Mouse (Mus musculus): ENCODE results near the gene Zfp704. TPM values are rescaled to one million over a fixed set of nuclear protein-coding genes. Genes with fewer than 3 reads are reported as not detected.
"Not testable (repeated sequence)": the region's sequence is repeated elsewhere in the genome, so short reads cannot be mapped to it uniquely, and the experiment has no call there.

Zfp704 gene
- polyA plus RNA-seq, 1 experiment from 2014 or later: 14.7 TPM

DNA sequence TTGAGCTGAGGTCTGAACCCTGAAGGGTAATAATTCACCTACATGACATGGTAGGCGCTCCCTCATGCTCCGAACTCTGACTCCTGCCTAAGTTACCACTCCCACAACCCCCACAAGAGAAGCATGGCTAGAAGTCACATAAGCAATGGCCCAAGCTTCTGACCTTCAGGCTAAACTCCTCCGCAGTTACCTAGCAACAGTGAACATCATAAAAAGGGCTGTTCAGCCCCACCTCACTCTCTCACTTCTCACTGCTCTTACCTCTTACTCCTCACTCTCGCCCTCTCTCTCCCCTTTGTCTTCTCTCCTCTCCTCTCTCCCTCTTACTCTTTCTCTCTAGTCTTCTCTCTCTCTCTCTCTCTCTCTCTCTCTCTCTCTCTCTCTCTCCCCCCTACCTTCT is 40.2 kb downstream of the Zfp704 start:
- not testable (repeated sequence) for H3K4me2 ChIP-seq (replicated peaks); H3K4me3 ChIP-seq (replicated peaks; ENCODE audit: low read length); ATAC-seq (ENCODE audit: low FRiP score); H3K9ac ChIP-seq; DNase-seq (ENCODE audit: low spot score); H3K36me3 ChIP-seq (replicated peaks; ENCODE audit: control insufficient read depth, insufficient read depth); H3K27ac ChIP-seq; H3K27me3 ChIP-seq (ENCODE audit: control insufficient read depth, insufficient read depth, low read length); H3K9me3 ChIP-seq (ENCODE audit: control insufficient read depth, low read length)
- H3K4me1 ChIP-seq (replicated peaks; ENCODE audit: control insufficient read depth, insufficient read depth, low read length): peaks cover 12% of the 10 kb centered on the region
- WGBS: 96% methylated on average over 4 of the region's 4 CpGs

DNA sequence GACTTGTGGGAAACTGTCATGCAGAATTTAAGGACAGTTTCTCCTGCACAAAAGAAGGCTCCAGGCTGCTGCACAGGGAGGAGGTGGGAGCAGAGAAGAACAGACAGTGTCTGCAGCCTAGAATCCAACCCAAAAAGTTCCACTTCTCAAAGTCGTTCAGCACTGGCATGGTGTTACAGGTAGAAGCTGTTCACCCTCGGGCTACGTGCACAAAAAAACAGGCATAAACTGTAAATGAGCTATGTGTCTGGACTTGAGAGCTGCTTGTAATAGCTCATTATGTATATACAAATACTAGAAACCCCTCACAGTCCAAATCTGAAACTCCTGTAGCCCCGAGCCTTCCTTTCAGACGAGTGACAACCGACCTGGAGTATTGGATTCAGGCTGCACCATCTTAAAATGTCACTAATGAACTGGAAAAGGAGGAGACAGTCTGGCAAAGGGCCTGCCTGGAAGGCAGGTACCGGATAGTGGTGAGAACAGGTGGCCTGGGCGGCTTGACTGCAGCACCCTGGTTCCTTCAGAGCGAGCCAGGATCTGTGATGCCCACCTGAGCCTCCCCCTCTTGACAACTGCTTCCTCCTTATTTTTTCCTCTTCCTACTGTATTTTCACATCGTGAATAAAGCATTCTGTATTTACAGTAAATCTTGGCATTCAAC is 41.2 kb downstream of the Zfp704 start:
- H3K27me3 ChIP-seq (ENCODE audit: control insufficient read depth, insufficient read depth, low read length): no peaks in the 10 kb centered on the region
- DNase-seq (ENCODE audit: low spot score) (no peak), ATAC-seq (ENCODE audit: low FRiP score) (no peak)
- H3K27ac ChIP-seq: no peak overlapping the region
- H3K9me3 ChIP-seq (ENCODE audit: control insufficient read depth, low read length): no peaks in the 10 kb centered on the region
- H3K36me3 ChIP-seq (replicated peaks; ENCODE audit: control insufficient read depth, insufficient read depth): no peaks in the 10 kb centered on the region
- H3K4me1 ChIP-seq (replicated peaks; ENCODE audit: control insufficient read depth, insufficient read depth, low read length): peaks cover 4% of the 10 kb centered on the region; the same call in 1 of the 2 replicates
- 81% methylated on average over 10 of the region's 10 CpGs for WGBS
- no peak overlapping the region for H3K9ac ChIP-seq
- no peak overlapping the region for H3K4me2 ChIP-seq (replicated peaks)
- H3K4me3 ChIP-seq (replicated peaks; ENCODE audit: low read length): no peak overlapping the region

DNA sequence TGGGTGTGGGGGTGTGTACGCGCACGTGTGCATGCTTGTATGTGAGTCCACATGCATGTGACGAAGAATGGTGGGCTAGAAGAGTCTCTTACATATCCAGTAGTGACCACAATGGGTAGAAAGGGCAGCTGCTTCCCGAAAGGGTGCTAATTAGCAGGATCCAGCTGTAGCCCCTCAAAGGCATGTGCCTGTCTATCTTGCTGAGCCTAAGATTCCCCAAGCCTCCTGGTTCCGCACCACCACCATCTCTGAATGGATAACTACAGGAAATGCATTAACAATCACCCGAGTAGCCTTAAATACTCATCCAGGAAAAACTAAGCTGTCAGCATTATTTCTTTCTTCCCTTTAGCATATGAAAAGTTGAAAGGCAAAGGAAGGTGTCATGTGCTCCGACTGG is 41.9 kb downstream of the Zfp704 start:
- Histone ChIP-seq H3K27me3 (ENCODE audit: control insufficient read depth, insufficient read depth, low read length) (no peaks in the 10 kb centered on the region), H3K4me1 (replicated peaks; ENCODE audit: control insufficient read depth, insufficient read depth, low read length) (peaks cover 5% of the 10 kb centered on the region; the same call in 1 of the 2 replicates), H3K27ac (no peak overlapping the region), H3K9ac (no peak overlapping the region), H3K36me3 (replicated peaks; ENCODE audit: control insufficient read depth, insufficient read depth) (no peaks in the 10 kb centered on the region), H3K4me3 (replicated peaks; ENCODE audit: low read length) (no peak overlapping the region), H3K4me2 (replicated peaks) (no peak overlapping the region), H3K9me3 (ENCODE audit: control insufficient read depth, low read length) (no peaks in the 10 kb centered on the region)
- ATAC-seq (ENCODE audit: low FRiP score): no peak
- 57% methylated on average over 8 of the region's 8 CpGs for whole genome bisulfite sequencing
- DNase-seq (ENCODE audit: low spot score): no peak

DNA sequence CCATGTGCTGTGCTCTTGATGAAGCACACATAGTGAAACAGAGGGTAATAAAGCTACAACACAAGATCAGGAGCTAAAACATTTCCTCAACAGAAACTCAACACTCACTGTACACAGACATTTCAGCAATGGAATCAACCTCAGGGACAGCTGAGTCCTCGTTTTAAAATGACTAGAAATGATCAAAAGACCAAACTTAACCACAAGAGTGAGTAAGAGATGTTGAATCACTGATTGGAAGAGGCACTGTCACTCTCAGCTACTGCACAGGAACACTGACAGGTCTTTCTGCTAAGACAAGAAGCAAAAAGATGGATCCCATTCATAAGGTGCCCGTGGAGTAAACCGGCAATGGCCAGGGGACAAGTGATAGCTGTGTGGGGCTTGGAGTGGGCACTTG is 43.1 kb downstream of the Zfp704 start:
- no peak overlapping the region for H3K4me2 ChIP-seq (replicated peaks)
- no peaks in the 10 kb centered on the region for H3K27me3 ChIP-seq (ENCODE audit: control insufficient read depth, insufficient read depth, low read length)
- ATAC-seq (ENCODE audit: low FRiP score) (no peak), DNase-seq (ENCODE audit: low spot score) (no peak)
- H3K9ac ChIP-seq: no peak overlapping the region
- H3K4me3 ChIP-seq (replicated peaks; ENCODE audit: low read length): no peak overlapping the region
- H3K27ac ChIP-seq: no peak overlapping the region
- H3K4me1 ChIP-seq (replicated peaks; ENCODE audit: control insufficient read depth, insufficient read depth, low read length): peaks cover 11% of the 10 kb centered on the region; the same call in 1 of the 2 replicates
- WGBS: 94% methylated on average over 3 of the region's 3 CpGs
- no peaks in the 10 kb centered on the region for H3K36me3 ChIP-seq (replicated peaks; ENCODE audit: control insufficient read depth, insufficient read depth)
- H3K9me3 ChIP-seq (ENCODE audit: control insufficient read depth, low read length): no peaks in the 10 kb centered on the region

DNA sequence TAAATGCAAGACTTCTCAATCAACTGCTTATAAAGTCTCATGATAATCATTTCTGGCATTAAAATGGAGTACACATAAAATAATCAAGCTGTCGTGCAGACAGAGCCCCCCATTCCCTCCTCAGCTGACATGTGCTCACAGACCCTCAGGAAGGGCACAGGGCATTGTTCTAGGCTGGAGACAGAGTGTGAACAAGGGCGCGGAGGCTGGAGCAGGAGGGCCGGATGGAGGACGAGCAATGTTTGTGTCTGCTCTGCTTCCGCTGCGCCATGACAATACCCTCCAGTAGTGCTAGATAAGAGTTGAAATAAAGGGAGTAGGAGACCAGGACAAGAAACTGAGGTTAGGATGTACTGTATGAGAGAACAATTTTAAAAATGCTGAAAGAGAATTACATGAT is 46.3 kb downstream of the Zfp704 start:
- H3K4me1 ChIP-seq (replicated peaks; ENCODE audit: control insufficient read depth, insufficient read depth, low read length): peaks cover 14% of the 10 kb centered on the region; the same call in 1 of the 2 replicates
- H3K4me3 ChIP-seq (replicated peaks; ENCODE audit: low read length): no peak overlapping the region
- H3K27me3 ChIP-seq (ENCODE audit: control insufficient read depth, insufficient read depth, low read length): no peaks in the 10 kb centered on the region
- WGBS: 73% methylated on average over 7 of the region's 7 CpGs
- H3K27ac ChIP-seq: no peak overlapping the region
- ATAC-seq (ENCODE audit: low FRiP score) (no peak), DNase-seq (ENCODE audit: low spot score) (no peak)
- H3K36me3 ChIP-seq (replicated peaks; ENCODE audit: control insufficient read depth, insufficient read depth): no peaks in the 10 kb centered on the region
- no peak overlapping the region for H3K9ac ChIP-seq
- H3K4me2 ChIP-seq (replicated peaks): no peak overlapping the region
- H3K9me3 ChIP-seq (ENCODE audit: control insufficient read depth, low read length): no peaks in the 10 kb centered on the region

DNA sequence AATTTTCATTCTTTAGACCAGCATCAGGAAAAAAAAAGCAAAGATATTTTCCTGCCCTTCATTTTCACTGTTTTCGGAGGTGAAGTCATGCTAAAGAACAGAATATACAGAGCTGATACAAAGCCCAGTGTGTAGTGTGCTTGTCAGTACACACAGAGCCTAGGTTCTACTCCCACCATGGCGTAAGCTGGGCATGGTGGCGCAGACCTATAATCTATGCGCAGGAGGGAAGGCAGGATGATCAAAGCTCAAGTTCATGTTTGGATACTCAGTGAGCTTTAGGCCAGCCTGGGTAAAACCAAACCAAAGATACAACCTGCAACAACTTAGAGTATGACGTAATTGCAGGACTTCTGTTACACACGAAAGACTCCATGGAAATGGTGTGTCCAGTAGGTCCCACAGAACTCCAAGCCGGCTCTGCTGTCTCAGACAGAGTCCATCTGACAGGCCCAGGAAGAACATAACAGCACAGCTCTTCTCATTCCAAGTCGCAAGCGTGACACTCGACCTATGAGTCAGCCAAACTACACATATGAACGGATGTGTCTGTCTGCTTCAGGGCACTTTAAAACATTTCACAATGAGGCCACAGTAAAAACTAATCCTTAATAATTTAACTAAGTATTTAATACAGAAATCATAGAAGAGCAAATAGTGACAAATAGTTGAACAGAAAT is 47.1 kb downstream of the Zfp704 start:
- Histone ChIP-seq H3K27me3 (ENCODE audit: control insufficient read depth, insufficient read depth, low read length) (no peaks in the 10 kb centered on the region), H3K9me3 (ENCODE audit: control insufficient read depth, low read length) (no peaks in the 10 kb centered on the region), H3K4me1 (replicated peaks; ENCODE audit: control insufficient read depth, insufficient read depth, low read length) (peaks cover 14% of the 10 kb centered on the region; the same call in 1 of the 2 replicates), H3K9ac (no peak overlapping the region), H3K4me3 (replicated peaks; ENCODE audit: low read length) (no peak overlapping the region), H3K36me3 (replicated peaks; ENCODE audit: control insufficient read depth, insufficient read depth) (no peaks in the 10 kb centered on the region), H3K27ac (0 out of 2 replicates have a peak overlapping the region, but pooled peaks have one; percentile 39), H3K4me2 (replicated peaks) (no peak overlapping the region)
- no peak for ATAC-seq (ENCODE audit: low FRiP score)
- 91% methylated on average over 11 of the region's 11 CpGs for WGBS
- DNase-seq (ENCODE audit: low spot score): no peak

DNA sequence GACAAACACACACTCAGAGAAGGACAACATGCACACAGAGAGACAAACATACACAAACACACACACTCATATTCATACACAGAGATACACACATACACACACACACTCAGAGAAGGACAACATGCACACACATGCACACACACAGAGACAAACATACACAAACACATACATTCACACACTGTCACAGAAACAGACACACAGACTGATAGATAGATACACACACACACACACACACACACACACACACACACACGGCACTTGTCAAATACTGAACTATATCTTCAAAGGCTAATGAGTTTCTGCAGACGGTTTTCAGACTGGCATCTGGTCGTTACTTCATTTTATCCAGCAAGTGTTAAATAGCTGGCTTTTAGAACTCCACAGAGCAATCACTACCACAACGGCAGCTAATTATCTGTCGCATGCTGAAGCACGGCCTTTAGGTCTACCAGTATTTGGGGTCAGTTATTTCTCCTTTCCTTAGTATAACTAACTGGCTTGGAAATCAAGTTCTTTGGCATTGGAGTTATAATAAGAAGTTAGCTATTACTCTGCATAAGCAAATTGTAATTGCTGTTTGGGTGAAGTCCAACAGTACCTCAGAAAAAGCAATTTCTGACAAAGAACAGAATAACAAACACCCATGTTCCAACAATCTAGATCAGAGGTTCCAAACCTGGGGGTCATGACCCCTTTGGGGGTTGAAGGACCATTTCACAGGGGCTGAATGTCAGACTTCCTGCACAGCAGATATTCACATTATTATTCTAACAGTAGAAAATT is 51.9 kb downstream of the Zfp704 start:
- peaks cover 12% of the 10 kb centered on the region; the same call in 1 of the 2 replicates for H3K4me1 ChIP-seq (replicated peaks; ENCODE audit: control insufficient read depth, insufficient read depth, low read length)
- H3K27ac ChIP-seq: no peak overlapping the region
- H3K27me3 ChIP-seq (ENCODE audit: control insufficient read depth, insufficient read depth, low read length): no peaks in the 10 kb centered on the region
- no peaks in the 10 kb centered on the region for H3K36me3 ChIP-seq (replicated peaks; ENCODE audit: control insufficient read depth, insufficient read depth)
- no peak overlapping the region for H3K4me3 ChIP-seq (replicated peaks; ENCODE audit: low read length)
- 64% methylated on average over 6 of the region's 6 CpGs for WGBS
- H3K9me3 ChIP-seq (ENCODE audit: control insufficient read depth, low read length): no peaks in the 10 kb centered on the region
- H3K9ac ChIP-seq: no peak overlapping the region
- ATAC-seq (ENCODE audit: low FRiP score) (no peak), DNase-seq (ENCODE audit: low spot score) (no peak)
- no peak overlapping the region for H3K4me2 ChIP-seq (replicated peaks)

DNA sequence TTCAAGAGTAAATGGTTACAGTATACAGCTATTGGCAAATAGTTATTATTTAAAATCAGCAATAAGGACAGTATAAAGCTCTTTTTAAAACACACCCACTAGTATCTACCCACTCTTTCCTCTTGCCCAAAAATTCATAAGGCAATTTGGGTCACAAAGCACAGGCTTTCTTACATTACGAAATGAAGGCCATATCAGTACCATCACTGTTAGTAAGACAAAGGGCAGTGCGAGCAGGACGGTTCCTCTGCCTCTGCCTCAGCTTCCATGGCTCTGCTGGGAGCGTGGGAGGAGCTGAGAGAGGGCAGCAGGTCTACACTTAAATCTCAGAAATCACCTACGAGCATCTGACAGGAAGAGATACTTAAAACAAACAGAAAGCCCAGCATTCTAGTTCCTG is 53.7 kb downstream of the Zfp704 start:
- H3K4me1 ChIP-seq (replicated peaks; ENCODE audit: control insufficient read depth, insufficient read depth, low read length): 0 out of 2 replicates have a peak, but pooled peaks cover 3% of the 10 kb centered on the region
- WGBS: 61% methylated on average over 5 of the region's 5 CpGs
- no peak for ATAC-seq (ENCODE audit: low FRiP score)
- no peak overlapping the region for H3K4me3 ChIP-seq (replicated peaks; ENCODE audit: low read length)
- H3K9me3 ChIP-seq (ENCODE audit: control insufficient read depth, low read length): no peaks in the 10 kb centered on the region
- DNase-seq (ENCODE audit: low spot score): no peak
- H3K27ac ChIP-seq: no peak overlapping the region
- H3K4me2 ChIP-seq (replicated peaks): no peak overlapping the region
- H3K36me3 ChIP-seq (replicated peaks; ENCODE audit: control insufficient read depth, insufficient read depth): no peaks in the 10 kb centered on the region
- no peak overlapping the region for H3K9ac ChIP-seq
- no peaks in the 10 kb centered on the region for H3K27me3 ChIP-seq (ENCODE audit: control insufficient read depth, insufficient read depth, low read length)

DNA sequence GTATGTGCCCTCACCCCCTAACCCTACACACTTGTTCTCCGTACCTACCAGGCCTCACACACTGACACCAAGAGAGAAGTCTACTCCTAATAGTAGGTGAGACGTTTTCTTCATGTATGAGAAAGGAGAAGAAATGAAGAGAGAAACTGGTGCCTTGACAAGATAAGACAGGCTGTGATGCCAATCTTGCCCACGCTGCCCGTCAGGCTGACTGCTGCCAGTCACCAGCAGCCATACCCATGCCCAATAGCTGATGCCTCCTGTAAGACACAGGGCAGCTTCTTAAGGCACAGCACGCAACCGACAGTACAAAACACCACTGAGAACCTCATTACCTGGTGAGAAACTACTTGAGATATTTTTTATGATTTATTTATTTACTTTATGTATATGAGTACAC is 55.0 kb downstream of the Zfp704 start:
- no peaks in the 10 kb centered on the region for H3K36me3 ChIP-seq (replicated peaks; ENCODE audit: control insufficient read depth, insufficient read depth)
- 93% methylated on average over 6 of the region's 6 CpGs for WGBS

More for the DNA sequence above, 55.0 kb downstream of the Zfp704 start:
- Histone ChIP-seq H3K4me3 (replicated peaks; ENCODE audit: low read length) (no peak overlapping the region), H3K9me3 (ENCODE audit: control insufficient read depth, low read length) (no peaks in the 10 kb centered on the region), H3K27me3 (ENCODE audit: control insufficient read depth, insufficient read depth, low read length) (no peaks in the 10 kb centered on the region), H3K4me1 (replicated peaks; ENCODE audit: control insufficient read depth, insufficient read depth, low read length) (0 out of 2 replicates have a peak, but pooled peaks cover 3% of the 10 kb centered on the region), H3K4me2 (replicated peaks) (no peak overlapping the region), H3K9ac (no peak overlapping the region), H3K27ac (no peak overlapping the region)
- no peak for ATAC-seq (ENCODE audit: low FRiP score)
- DNase-seq (ENCODE audit: low spot score): no peak

Measured in hindbrain, embryonic 14.5 days (tissue).